Mouse (Mus musculus): ENCODE data around the gene Fkbp4. TPM values are rescaled to one million over a fixed set of nuclear protein-coding genes. Genes with fewer than 3 reads are reported as not detected.
A peak's percentile ranks its signal among the peaks of the same experiment; 100 is the strongest.

Fkbp4 gene
- polyA plus RNA-seq, 1 experiment from 2014 or later, result 339 TPM

GRCm38 (mm10) chr6:128433566-128433965, 4.9 kb downstream of the Fkbp4 start:
- Histone ChIP-seq H3K9me3 (no peaks in the 10 kb centered on the region), H3K4me1 (replicated peaks) (peaks cover 30% of the 10 kb centered on the region), H3K4me2 (no peak overlapping the region), H3K4me3 (no peak overlapping the region), H3K27ac (replicated peaks) (no peak overlapping the region), H3K9ac (no peak overlapping the region), H3K36me3 (peaks cover 80% of the 10 kb centered on the region), H3K27me3 (no peaks in the 10 kb centered on the region)
- WGBS, result 96% methylated on average over 13 of the region's 13 CpGs
- ATAC-seq (ENCODE audit: low read depth), result no peak

- H3K4me2 ChIP-seq, result no peak overlapping the region
- peaks cover 88% of the 10 kb centered on the region for H3K36me3 ChIP-seq
- H3K4me3 ChIP-seq, result no peak overlapping the region
- H3K4me1 ChIP-seq (replicated peaks), result peaks cover 30% of the 10 kb centered on the region
- no peak overlapping the region for H3K9ac ChIP-seq
- no peaks in the 10 kb centered on the region for H3K27me3 ChIP-seq
- H3K9me3 ChIP-seq, result no peaks in the 10 kb centered on the region
- H3K27ac ChIP-seq (replicated peaks), result no peak overlapping the region
- no peak for ATAC-seq (ENCODE audit: low read depth)
- WGBS, result 79% methylated on average over 13 of the region's 13 CpGs
These were observed 6.0 kb downstream of the Fkbp4 start for GRCm38 (mm10) chr6:128432356-128432915.

DNA sequence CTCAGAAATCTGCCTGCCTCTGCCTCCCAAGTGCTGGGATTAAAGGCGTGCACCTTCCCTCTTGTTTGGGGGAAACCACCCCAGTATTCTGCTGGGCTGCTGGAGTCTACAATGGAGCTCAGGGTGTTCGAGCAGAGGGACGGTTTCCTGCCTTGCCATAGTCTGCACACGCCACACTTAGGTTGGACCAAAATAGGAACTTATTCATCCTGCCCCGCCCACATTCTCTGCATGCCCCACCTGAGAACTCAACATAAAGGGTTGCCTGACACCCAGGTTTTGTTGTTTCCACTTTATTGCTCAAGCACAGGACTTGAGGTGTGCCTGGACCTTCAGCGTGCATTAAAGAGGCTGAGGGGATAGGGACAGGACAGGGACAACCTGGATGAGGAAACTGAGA, 8.7 kb downstream of the Fkbp4 start:
- ATAC-seq (ENCODE audit: low read depth), result no peak

DNA sequence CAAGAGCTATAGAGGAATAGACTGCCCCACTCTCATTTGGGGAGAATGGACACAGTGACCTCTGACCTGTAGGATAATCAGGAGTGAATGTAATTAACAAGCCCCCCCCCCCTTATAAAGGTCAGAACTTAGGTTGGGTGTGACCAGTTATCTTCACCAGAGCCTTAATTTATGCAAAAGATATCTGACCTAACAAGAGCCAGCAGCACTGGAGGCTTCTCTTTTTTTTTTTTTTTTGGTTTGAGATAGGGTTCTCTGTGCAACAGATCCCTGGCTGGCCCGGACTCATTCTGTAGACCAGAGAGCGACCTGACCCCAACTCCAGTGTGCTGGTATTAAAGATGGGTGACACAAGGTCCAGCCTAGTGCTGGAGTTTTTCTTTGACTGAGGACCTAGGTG, 9.2 kb downstream of the Fkbp4 start:
- Histone ChIP-seq H3K36me3 (peaks cover 66% of the 10 kb centered on the region), H3K9me3 (no peaks in the 10 kb centered on the region), H3K9ac (no peak overlapping the region), H3K27ac (replicated peaks) (no peak overlapping the region), H3K4me3 (no peak overlapping the region), H3K27me3 (no peaks in the 10 kb centered on the region), H3K4me2 (no peak overlapping the region), H3K4me1 (replicated peaks) (peaks cover 13% of the 10 kb centered on the region)
- no peak for ATAC-seq (ENCODE audit: low read depth)
- 97% methylated on average over 2 of the region's 2 CpGs for WGBS

More for the DNA sequence above, 8.7 kb downstream of the Fkbp4 start:
- 92% methylated on average over 6 of the region's 6 CpGs for WGBS
- no peak overlapping the region for H3K4me2 ChIP-seq
- peaks cover 71% of the 10 kb centered on the region for H3K36me3 ChIP-seq
- no peak overlapping the region for H3K4me3 ChIP-seq
- H3K9ac ChIP-seq, result no peak overlapping the region
- H3K4me1 ChIP-seq (replicated peaks), result peaks cover 13% of the 10 kb centered on the region
- H3K27ac ChIP-seq (replicated peaks), result no peak overlapping the region
- no peaks in the 10 kb centered on the region for H3K27me3 ChIP-seq
- H3K9me3 ChIP-seq, result no peaks in the 10 kb centered on the region

DNA sequence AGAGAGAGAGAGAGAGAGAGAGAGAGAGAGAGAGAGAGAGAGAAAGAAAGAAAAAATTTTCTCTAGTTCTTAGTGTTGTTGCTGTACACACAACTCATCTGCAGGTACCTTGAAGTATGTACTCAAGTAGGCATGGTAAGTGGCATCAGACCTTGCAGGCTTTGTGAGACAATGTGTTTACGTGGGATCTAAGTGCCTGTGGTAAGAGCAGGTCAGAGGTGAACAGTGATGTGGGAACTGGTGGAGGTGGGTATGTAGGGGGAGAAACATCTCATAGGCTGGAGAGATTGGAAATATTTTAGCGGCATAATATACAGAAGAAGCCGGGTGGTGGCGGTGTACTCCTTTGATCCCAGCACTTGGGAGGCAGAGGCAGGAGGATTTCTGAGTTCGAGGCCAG, 10.9 kb downstream of the Fkbp4 start:
- 92% methylated on average over 5 of the region's 5 CpGs for WGBS
- no peak overlapping the region for H3K27ac ChIP-seq (replicated peaks)
- no peak for ATAC-seq (ENCODE audit: low read depth)
- no peaks in the 10 kb centered on the region for H3K27me3 ChIP-seq
- peaks cover 48% of the 10 kb centered on the region for H3K36me3 ChIP-seq
- H3K4me1 ChIP-seq (replicated peaks), result peaks cover 19% of the 10 kb centered on the region
- H3K9me3 ChIP-seq, result no peaks in the 10 kb centered on the region
- no peak overlapping the region for H3K9ac ChIP-seq
- H3K4me3 ChIP-seq, result no peak overlapping the region
- H3K4me2 ChIP-seq, result no peak overlapping the region

- no peaks in the 10 kb centered on the region for H3K9me3 ChIP-seq
- peaks cover 23% of the 10 kb centered on the region for H3K36me3 ChIP-seq
- WGBS, result 17% methylated on average over 9 of the region's 9 CpGs
- peaks cover 18% of the 10 kb centered on the region for H3K4me1 ChIP-seq (replicated peaks)
- peak overlapping the region; percentile 74 for H3K4me2 ChIP-seq
- no peak for ATAC-seq (ENCODE audit: low read depth)
- H3K27ac ChIP-seq (replicated peaks), result peak overlapping the region; percentile 97
- peak overlapping the region; percentile 77 for H3K9ac ChIP-seq
- peak overlapping the region; percentile 63 for H3K4me3 ChIP-seq
- no peaks in the 10 kb centered on the region for H3K27me3 ChIP-seq
These were observed 13.4 kb downstream of the Fkbp4 start for GRCm38 (mm10) chr6:128425046-128425445.

- Histone ChIP-seq H3K4me3 (peak within 1 kb of the TSS; percentile 63), H3K9ac (peak within 1 kb of the TSS; percentile 77), H3K27me3 (no peaks in the 10 kb centered on the region), H3K9me3 (no peaks in the 10 kb centered on the region), H3K36me3 (peaks cover 17% of the 10 kb centered on the region), H3K4me2 (peak within 1 kb of the TSS; percentile 74), H3K27ac (replicated peaks) (peak within 1 kb of the TSS; percentile 97), H3K4me1 (replicated peaks) (peaks cover 18% of the 10 kb centered on the region)
- WGBS, result under 1% methylated on average over 42 of the region's 42 CpGs
- ATAC-seq (ENCODE audit: low read depth), result peak; percentile 96
These were observed 14.0 kb downstream of the Fkbp4 start, which contains the start of gene Itfg2 for GRCm38 (mm10) chr6:128424269-128425019. TSS of gene Itfg2 (minus strand) at chr6:128424931.

DNA sequence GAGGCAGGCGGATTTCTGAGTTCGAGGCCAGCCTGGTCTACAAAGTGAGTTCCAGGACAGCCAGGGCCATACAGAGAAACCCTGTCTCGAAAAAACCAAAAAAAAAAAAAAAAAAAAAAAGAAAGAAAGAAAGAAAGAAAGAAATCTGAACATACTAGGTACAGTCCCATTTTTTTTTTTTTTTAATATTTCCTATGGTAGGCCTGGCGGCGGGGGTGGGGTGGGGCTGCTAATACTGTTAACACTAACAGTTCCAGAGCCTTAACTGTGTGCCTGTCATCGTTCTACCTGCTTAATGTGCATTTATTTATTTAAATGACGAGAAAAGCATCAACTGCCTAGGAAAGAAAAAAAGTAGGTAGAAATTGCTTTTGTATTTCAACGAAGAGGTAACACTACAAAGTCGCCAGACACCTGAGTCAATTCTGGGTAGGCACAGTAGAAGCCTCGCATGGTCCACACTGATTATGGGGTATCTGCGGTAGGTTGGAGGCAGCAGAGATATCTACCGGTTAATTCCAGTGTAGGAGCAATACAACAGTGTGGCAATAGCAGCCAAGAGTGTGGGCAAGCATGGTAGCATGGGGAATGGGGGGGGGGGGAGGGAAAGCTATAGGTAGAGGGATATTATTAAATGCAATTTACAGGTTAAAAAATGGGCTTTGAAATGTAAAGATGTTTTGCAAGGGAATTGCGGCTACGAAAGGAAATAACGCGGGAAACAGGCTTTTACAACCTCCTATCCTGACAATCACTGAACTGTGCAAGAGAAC, 14.8 kb downstream of the Fkbp4 start:
- Histone ChIP-seq H3K36me3 (peaks cover 9% of the 10 kb centered on the region; the same call in 1 of the 2 replicates), H3K4me3 (peak overlapping the region; percentile 63), H3K27ac (replicated peaks) (peak overlapping the region; percentile 97), H3K4me1 (replicated peaks) (peaks cover 18% of the 10 kb centered on the region), H3K9ac (peak overlapping the region; percentile 77), H3K27me3 (no peaks in the 10 kb centered on the region), H3K4me2 (peak overlapping the region; percentile 74), H3K9me3 (no peaks in the 10 kb centered on the region)
- 50% methylated on average over 16 of the region's 16 CpGs for WGBS
- peak; percentile 67 for ATAC-seq (ENCODE audit: low read depth)

GRCm38 (mm10) chr6:128421480-128421879, 17.0 kb downstream of the Fkbp4 start:
- no peak overlapping the region for H3K4me2 ChIP-seq
- ATAC-seq (ENCODE audit: low read depth), result no peak
- H3K9ac ChIP-seq, result no peak overlapping the region
- no peak overlapping the region for H3K27ac ChIP-seq (replicated peaks)
- no peaks in the 10 kb centered on the region for H3K27me3 ChIP-seq
- H3K36me3 ChIP-seq, result no peaks in the 10 kb centered on the region
- no peaks in the 10 kb centered on the region for H3K9me3 ChIP-seq
- H3K4me1 ChIP-seq (replicated peaks), result peaks cover 18% of the 10 kb centered on the region
- no peak overlapping the region for H3K4me3 ChIP-seq
- 84% methylated on average over 3 of the region's 3 CpGs for WGBS

DNA sequence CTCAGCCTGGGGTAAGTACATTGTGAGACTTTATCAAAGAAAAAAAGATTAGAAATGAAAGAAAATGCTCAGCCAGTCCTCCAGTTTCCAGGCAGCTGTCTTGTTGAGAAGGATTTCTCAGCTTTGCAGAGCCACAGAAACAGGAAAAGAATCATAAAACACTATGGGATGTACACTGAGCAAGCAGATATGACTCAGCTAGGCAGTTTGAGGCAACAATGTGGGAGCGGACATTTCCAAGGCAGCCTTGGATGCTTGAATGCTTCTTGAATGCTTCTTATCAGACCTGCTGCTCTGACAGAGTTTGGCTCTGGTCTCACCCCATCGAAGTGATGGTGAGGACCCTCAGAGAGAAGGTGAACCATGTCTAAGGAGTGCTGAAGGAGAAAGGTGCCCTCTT, 17.4 kb downstream of the Fkbp4 start:
- Histone ChIP-seq H3K4me3 (no peak overlapping the region), H3K9ac (no peak overlapping the region), H3K9me3 (no peaks in the 10 kb centered on the region), H3K27ac (replicated peaks) (no peak overlapping the region), H3K27me3 (no peaks in the 10 kb centered on the region), H3K4me2 (no peak overlapping the region), H3K36me3 (peaks cover 2% of the 10 kb centered on the region; the same call in 1 of the 2 replicates), H3K4me1 (replicated peaks) (peaks cover 18% of the 10 kb centered on the region)
- no peak for ATAC-seq (ENCODE audit: low read depth)
- 95% methylated on average over 2 of the region's 2 CpGs for WGBS

DNA sequence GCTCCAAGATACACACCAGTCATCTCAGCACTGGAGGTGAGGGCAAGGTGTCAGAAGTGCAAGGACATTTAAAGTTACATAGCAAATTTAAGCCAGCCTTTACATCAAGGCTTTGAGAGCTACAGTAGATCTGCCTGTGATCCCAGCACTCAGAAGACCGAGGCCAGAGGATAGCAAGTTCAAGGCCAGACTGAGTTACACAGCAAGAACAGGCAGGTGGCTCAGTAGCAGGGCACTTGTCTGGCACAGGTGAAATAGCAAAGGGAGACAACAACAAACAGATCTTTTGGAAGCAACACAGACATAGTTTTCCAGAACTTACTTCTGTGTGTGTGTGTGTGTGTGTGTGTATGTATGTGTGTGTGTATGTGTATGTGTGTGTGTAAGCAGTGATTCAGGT, 20.4 kb downstream of the Fkbp4 start:
- Histone ChIP-seq H3K36me3 (peaks cover 17% of the 10 kb centered on the region), H3K4me2 (no peak overlapping the region), H3K4me3 (no peak overlapping the region), H3K27me3 (no peaks in the 10 kb centered on the region), H3K27ac (replicated peaks) (no peak overlapping the region), H3K9ac (no peak overlapping the region), H3K4me1 (replicated peaks) (peaks cover 10% of the 10 kb centered on the region), H3K9me3 (no peaks in the 10 kb centered on the region)
- ATAC-seq (ENCODE audit: low read depth), result no peak
- 95% methylated on average over 1 of the region's 1 CpGs for WGBS

GRCm38 (mm10) chr6:128416169-128416568, 22.3 kb downstream of the Fkbp4 start:
- no peak overlapping the region for H3K4me3 ChIP-seq
- no peak for ATAC-seq (ENCODE audit: low read depth)
- no peak overlapping the region for H3K4me2 ChIP-seq
- peaks cover 36% of the 10 kb centered on the region for H3K36me3 ChIP-seq
- no peaks in the 10 kb centered on the region for H3K9me3 ChIP-seq
- no peak overlapping the region for H3K9ac ChIP-seq
- no peaks in the 10 kb centered on the region for H3K27me3 ChIP-seq
- 90% methylated on average over 5 of the region's 5 CpGs for WGBS
- no peaks in the 10 kb centered on the region; the same call in 1 of the 2 replicates for H3K4me1 ChIP-seq (replicated peaks)
- H3K27ac ChIP-seq (replicated peaks), result no peak overlapping the region

All from neural tube, embryonic 13.5 days (tissue).